Mouse (Mus musculus) intestine, embryonic 14.5 days (tissue): ENCODE data around the gene Wnt2b. TPM values are rescaled to one million over a fixed set of nuclear protein-coding genes. Genes with fewer than 3 reads are reported as not detected.

Experiments used
- ATAC-seq: fragments of 200-750 bp; cut with Nextera tagmentation; replicated peaks from 2 replicates; pipeline ENCODE4 v1.8.0; 2017; ENCODE audit warnings: low read depth, moderate number of reproducible peaks, moderate TSS enrichment, moderate library complexity; ENCODE audit not compliant: low FRiP score, low TSS enrichment
- DNase-seq: peaks from one replicate; pipeline ENCODE4 v3.0.0-alpha.2; 2018; ENCODE audit warnings: low spot score
- H3K27ac ChIP-seq: fragments of 300-500 bp; sonication (generic); 2 replicates; pipeline ENCODE4 v1.5.1; 2014; ENCODE audit warnings: low read depth, mild to moderate bottlenecking, control low read depth
- H3K27me3 ChIP-seq: fragments of 300-500 bp; sonication (generic); replicated peaks from 2 replicates; pipeline ENCODE4 v1.6.1; 2014; ENCODE audit warnings: low read length, control low read depth; ENCODE audit not compliant: control insufficient read depth, insufficient read depth
- H3K36me3 ChIP-seq: fragments of 300-500 bp; sonication (generic); 2 replicates; pipeline ENCODE4 v1.6.1; 2014; ENCODE audit warnings: low read length, control low read depth; ENCODE audit not compliant: control insufficient read depth, insufficient read depth
- H3K4me1 ChIP-seq: fragments of 300-500 bp; sonication (generic); replicated peaks from 2 replicates; pipeline ENCODE4 v1.6.1; 2014; ENCODE audit warnings: low read length, control low read depth, mixed read lengths; ENCODE audit not compliant: control insufficient read depth, insufficient read depth
- H3K4me2 ChIP-seq: fragments of 300-500 bp; sonication (generic); 2 replicates; pipeline ENCODE4 v1.6.1; 2014; ENCODE audit warnings: low read length
- H3K4me3 ChIP-seq: fragments of 300-500 bp; sonication (generic); 2 replicates; pipeline ENCODE4 v1.5.1; 2014; ENCODE audit warnings: low read depth, low read length, control low read depth, mixed read lengths
- H3K9ac ChIP-seq: fragments of 300-500 bp; sonication (generic); 2 replicates; pipeline ENCODE4 v1.6.1; 2014; ENCODE audit warnings: mild to moderate bottlenecking, low read length
- H3K9me3 ChIP-seq: fragments of 300-500 bp; sonication (generic); 2 replicates; pipeline ENCODE4 v1.6.1; 2016; ENCODE audit warnings: low read length, control low read depth; ENCODE audit not compliant: control insufficient read depth
- WGBS: fragments of 180-500 bp; shearing (Covaris S2); extraction: QIAGEN DNeasy Blood & Tissue Kit; methylation state at CpG from one replicate; pipeline ENCODE4 v1.1.7; 2014; 5-methylcytosine and 5-hydroxymethylcytosine counted together
- polyA plus RNA-seq: library from polyadenylated mRNA; unstranded; fragments of >200 nt; fragmentation: Nextera tagmentation; extraction: Ambion mirVana; gene quantifications from 2 replicates; pipeline ENCODE4 v1.2.1, GENCODE M21; 2014

Wnt2b gene
- polyA plus RNA-seq, 1 experiment from 2014 or later, result 1.9 TPM

DNA sequence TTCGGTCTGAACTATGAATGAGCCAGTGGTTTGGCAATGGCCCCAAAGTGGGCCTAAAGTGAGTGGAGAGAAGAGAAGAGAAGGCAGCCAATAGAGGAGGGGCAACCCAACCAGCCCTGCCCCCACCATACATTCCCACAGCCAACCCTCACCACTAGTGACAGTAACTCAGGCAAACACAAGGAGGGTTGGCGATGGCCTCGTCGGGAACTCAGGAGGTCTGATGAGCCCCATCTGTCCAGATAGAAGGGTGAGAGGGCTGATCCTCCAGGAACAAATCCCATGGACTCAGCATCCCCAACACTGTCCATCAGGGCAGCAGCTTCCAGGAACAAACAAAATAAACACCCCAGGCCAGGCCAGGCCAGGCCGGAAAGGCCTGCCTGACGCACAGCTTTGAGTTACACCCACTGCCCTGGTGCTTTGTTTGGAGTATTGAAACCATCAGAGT lies 5.6 kb downstream of the Wnt2b start:
- Histone ChIP-seq H3K9ac (no peak overlapping the region), H3K27ac (no peak overlapping the region), H3K4me1 (no peaks in the 10 kb centered on the region), H3K4me3 (no peak overlapping the region), H3K4me2 (no peak overlapping the region), H3K36me3 (peaks cover 15% of the 10 kb centered on the region; the same call in 1 of the 2 replicates), H3K27me3 (peaks cover 16% of the 10 kb centered on the region), H3K9me3 (no peaks in the 10 kb centered on the region)
- DNase-seq, result no peak
- no peak for ATAC-seq
- WGBS, result 55% methylated on average over 6 of the region's 6 CpGs

DNA sequence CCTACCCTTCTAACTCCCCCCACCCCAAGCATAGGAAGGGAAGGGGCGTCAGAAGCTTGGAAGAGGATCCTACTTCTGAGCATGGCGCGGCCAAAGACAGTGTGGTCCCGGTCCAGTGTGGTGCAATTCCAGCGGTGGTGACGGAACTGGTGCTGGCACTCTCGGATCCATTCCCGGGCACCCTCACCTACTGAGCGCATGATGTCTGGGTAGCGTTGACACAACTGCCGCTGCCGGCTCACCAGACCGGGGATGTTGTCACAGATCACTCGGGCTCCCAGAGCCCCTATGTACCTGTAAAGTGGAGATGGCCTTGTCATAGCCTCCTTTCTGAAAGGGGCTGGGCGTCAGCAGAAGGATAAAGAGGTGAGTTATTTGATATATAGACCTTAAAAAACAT lies 7.2 kb downstream of the Wnt2b start:
- H3K4me1 ChIP-seq, result no peaks in the 10 kb centered on the region
- peaks cover 26% of the 10 kb centered on the region for H3K36me3 ChIP-seq
- DNase-seq (no peak), ATAC-seq (no peak)
- H3K27ac ChIP-seq, result no peak overlapping the region
- no peaks in the 10 kb centered on the region for H3K9me3 ChIP-seq
- H3K27me3 ChIP-seq, result no peaks in the 10 kb centered on the region
- no peak overlapping the region for H3K4me2 ChIP-seq
- 94% methylated on average over 15 of the region's 15 CpGs for WGBS
- no peak overlapping the region for H3K4me3 ChIP-seq
- H3K9ac ChIP-seq, result no peak overlapping the region

DNA sequence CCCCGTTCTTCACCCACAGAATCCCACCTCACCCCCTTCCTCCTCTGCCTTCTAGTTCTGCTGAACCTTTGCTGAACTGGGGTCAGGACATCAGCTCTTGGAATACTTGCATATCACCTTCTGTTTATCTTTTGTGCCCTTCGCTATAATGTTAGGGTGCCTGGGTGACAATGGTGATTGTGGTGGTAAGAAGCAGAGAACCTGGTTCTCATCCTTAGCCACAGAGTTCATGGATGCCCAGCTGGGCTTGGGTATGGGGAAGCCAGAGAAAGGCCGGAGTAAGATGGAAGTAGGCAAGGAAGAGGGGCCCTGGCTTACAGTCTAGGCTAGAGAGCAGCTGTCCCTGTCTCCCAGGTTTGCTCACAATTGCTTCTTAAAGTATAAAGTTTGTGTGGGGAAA lies 7.6 kb downstream of the Wnt2b start:
- no peak for DNase-seq
- H3K4me3 ChIP-seq, result no peak overlapping the region
- 94% methylated on average over 3 of the region's 3 CpGs for WGBS

DNA sequence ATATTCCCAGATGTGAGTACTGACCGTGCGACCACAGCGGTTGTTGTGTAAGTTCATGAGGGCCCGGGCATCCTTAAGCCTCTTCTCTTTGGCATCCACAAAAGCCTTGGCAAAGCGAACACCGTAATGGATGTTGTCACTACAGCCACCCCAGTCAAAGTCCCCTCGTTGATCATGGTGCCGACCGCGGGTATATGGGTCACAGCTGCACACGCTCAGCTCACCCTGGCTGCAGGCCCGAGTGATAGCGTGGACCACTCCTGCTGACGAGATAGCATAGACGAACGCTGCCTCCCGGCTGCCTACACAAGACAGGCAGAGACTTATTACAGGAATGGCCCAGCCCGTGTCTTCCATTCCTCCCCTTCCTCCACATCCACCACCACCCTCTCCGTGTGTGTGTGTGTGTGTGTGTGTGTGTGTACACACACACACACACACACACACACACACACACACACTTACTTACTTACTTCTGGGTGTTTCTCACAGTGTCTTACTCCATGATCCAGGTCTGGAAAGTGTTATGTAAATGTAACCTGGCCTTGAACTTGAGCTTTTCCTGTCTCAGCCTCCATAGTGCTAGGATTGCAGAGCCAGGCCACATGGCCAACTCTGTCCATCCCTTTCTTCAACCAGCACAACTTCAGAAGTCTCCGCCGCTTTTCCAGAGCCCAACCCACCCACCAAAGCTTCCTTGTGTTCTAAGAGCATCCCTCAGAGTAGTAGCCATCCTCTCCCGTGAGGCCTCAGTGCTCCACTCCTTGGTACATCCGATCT lies 8.6 kb downstream of the Wnt2b start:
- no peak overlapping the region for H3K27ac ChIP-seq
- 94% methylated on average over 22 of the region's 23 CpGs for WGBS
- DNase-seq, result no peak
- no peak overlapping the region for H3K9ac ChIP-seq
- ATAC-seq, result no peak
- no peaks in the 10 kb centered on the region for H3K9me3 ChIP-seq
- H3K4me1 ChIP-seq, result no peaks in the 10 kb centered on the region
- no peaks in the 10 kb centered on the region for H3K27me3 ChIP-seq
- H3K36me3 ChIP-seq, result peaks cover 26% of the 10 kb centered on the region
- H3K4me3 ChIP-seq, result no peak overlapping the region
- no peak overlapping the region for H3K4me2 ChIP-seq

More for the DNA sequence above, 7.6 kb downstream of the Wnt2b start:
- no peaks in the 10 kb centered on the region for H3K9me3 ChIP-seq
- H3K9ac ChIP-seq, result no peak overlapping the region
- peaks cover 26% of the 10 kb centered on the region for H3K36me3 ChIP-seq
- no peaks in the 10 kb centered on the region for H3K4me1 ChIP-seq
- H3K4me2 ChIP-seq, result no peak overlapping the region
- no peak overlapping the region for H3K27ac ChIP-seq
- H3K27me3 ChIP-seq, result no peaks in the 10 kb centered on the region
- no peak for ATAC-seq

DNA sequence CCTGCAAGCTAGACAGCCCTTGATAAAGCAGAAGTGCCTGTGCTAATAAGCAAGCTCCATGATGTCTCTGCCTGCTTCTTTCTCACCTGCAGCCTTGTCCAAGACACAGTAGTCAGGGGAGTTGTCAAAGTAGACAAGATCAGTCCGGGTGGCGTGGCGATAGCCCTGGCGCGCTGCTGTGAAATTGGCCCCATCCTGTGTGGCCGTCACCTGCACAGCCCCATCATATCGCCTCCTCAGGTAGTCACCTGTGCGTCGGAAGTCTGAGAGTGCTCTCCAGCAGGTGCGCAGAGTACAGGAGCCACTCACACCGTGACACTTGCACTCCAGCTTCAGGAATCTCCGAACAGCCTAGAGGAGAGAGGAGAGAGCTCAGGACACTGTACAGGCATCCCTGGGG lies 10.8 kb downstream of the Wnt2b start:
- Histone ChIP-seq H3K4me1 (no peaks in the 10 kb centered on the region), H3K9ac (no peak overlapping the region), H3K27me3 (no peaks in the 10 kb centered on the region), H3K27ac (no peak overlapping the region), H3K9me3 (no peaks in the 10 kb centered on the region), H3K36me3 (peaks cover 41% of the 10 kb centered on the region), H3K4me2 (no peak overlapping the region), H3K4me3 (no peak overlapping the region)
- no peak for DNase-seq
- WGBS, result 95% methylated on average over 12 of the region's 12 CpGs
- no peak for ATAC-seq

DNA sequence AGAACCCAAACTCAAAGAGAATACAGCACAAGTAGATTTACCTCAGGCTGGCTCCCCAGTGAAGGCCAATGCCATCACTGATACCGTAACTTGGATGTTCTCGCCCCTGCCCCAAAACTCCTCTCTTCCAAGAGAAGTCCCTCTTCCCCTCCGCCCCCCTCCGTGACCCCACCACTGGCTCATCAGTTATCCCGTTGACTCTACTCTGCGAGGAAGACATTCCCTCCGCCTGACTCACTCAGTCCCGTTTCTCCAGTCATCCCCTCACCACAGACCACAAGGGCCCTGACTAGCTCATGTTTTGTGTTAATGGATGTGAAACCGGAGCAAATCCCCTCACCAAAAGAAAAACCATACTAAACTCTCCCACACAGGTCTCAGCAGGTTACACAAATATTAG lies 16.8 kb downstream of the Wnt2b start:
- DNase-seq (peak; percentile 51), ATAC-seq (no peak)
- H3K27ac ChIP-seq, result no peak overlapping the region; the same call in 1 of the 2 replicates
- H3K27me3 ChIP-seq, result no peaks in the 10 kb centered on the region
- no peak overlapping the region for H3K9ac ChIP-seq
- H3K4me2 ChIP-seq, result no peak overlapping the region
- no peaks in the 10 kb centered on the region for H3K9me3 ChIP-seq
- no peak overlapping the region for H3K4me3 ChIP-seq
- H3K36me3 ChIP-seq, result peaks cover 26% of the 10 kb centered on the region
- 41% methylated on average over 9 of the region's 9 CpGs for WGBS
- peaks cover 15% of the 10 kb centered on the region for H3K4me1 ChIP-seq

DNA sequence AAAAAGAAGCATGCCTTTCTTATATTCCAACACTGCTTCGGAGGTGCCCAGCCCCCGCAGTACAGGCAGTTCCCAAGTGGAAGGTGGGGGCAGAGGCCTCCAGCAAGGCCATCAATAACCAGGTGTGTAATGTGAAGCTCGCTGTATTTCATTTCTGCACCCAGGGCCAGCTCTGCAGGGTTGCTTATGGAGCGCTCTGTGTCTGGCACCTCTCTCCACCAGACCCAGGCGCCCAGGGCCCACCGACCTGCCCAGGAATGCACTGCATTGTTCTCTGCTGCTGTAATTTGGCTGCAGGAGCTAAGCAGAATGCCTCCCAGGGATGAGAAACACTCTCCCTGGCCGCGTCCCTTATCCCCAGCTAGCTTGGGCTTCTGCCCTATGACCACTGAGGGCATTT lies 18.4 kb downstream of the Wnt2b start:
- H3K27ac ChIP-seq, result no peak overlapping the region; the same call in 1 of the 2 replicates
- no peak overlapping the region for H3K4me3 ChIP-seq
- DNase-seq (peak; percentile 49), ATAC-seq (peak; percentile 53; the same call in 1 of the 2 replicates)
- no peak overlapping the region for H3K9ac ChIP-seq
- no peaks in the 10 kb centered on the region for H3K9me3 ChIP-seq
- peaks cover 35% of the 10 kb centered on the region for H3K36me3 ChIP-seq
- no peak overlapping the region for H3K4me2 ChIP-seq
- H3K27me3 ChIP-seq, result no peaks in the 10 kb centered on the region
- H3K4me1 ChIP-seq, result peaks cover 20% of the 10 kb centered on the region
- 38% methylated on average over 8 of the region's 8 CpGs for WGBS

DNA sequence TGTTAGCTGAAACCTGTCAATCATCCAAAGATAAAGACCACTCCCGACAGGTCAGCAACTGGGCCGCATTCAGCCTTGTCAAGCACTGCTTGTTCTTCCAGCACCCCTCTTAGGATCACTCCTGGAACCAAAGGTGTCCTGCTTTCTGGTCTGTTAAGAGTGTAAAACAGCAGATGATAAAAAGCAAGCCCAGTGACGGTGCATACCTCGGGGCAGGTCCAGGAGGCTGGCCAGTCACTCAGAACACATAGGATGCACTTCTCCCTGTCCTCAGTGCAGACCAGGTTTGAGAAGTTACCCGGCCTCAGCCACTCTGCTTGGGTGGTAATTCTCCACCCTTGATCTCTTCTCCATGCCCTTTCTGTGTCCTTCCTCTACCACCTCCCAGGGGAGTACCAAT lies 19.0 kb downstream of the Wnt2b start:
- WGBS, result 57% methylated on average over 5 of the region's 5 CpGs
- no peak for ATAC-seq
- H3K27ac ChIP-seq, result no peak overlapping the region

DNA sequence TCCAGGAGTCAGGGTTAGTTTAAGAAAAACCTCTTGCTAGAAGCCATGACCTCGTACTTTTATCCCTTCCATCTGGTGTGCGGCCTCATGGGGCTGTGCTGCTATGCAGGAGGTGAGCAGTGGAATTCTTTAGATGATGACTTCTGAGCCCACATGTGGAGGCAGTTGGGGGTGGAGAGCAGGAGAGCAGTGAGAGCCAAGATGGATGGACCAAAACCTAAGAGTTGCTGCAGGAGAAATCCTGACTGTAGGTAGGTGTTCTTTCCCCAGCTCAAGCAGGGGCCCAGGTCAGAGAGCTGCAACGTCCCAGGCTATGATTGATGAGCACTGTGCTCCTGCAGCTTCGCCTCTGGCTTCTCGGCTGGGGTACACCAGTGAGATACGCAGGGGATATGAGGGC lies 21.0 kb downstream of the Wnt2b start:
- Histone ChIP-seq H3K4me3 (no peak overlapping the region), H3K9ac (no peak overlapping the region), H3K9me3 (no peaks in the 10 kb centered on the region), H3K27me3 (no peaks in the 10 kb centered on the region), H3K4me2 (no peak overlapping the region), H3K27ac (0 out of 2 replicates have a peak overlapping the region, but pooled peaks have one; percentile 18), H3K4me1 (peaks cover 27% of the 10 kb centered on the region), H3K36me3 (peaks cover 17% of the 10 kb centered on the region)
- DNase-seq (no peak), ATAC-seq (no peak)
- WGBS, result 25% methylated on average over 6 of the region's 6 CpGs

More for the DNA sequence above, 19.0 kb downstream of the Wnt2b start:
- Histone ChIP-seq H3K4me2 (no peak overlapping the region), H3K9me3 (no peaks in the 10 kb centered on the region), H3K36me3 (peaks cover 35% of the 10 kb centered on the region), H3K27me3 (no peaks in the 10 kb centered on the region), H3K4me3 (no peak overlapping the region), H3K9ac (no peak overlapping the region), H3K4me1 (peaks cover 27% of the 10 kb centered on the region)
- no peak for DNase-seq
